Mouse (Mus musculus) kidney, adult 2 months (tissue): Measurements from ENCODE around the gene Ncoa6. TPM values are rescaled to one million over a fixed set of nuclear protein-coding genes. Genes with fewer than 3 reads are reported as not detected.
A peak's percentile ranks its signal among the peaks of the same experiment; 100 is the strongest.
"Not testable (repeated sequence)": the region's sequence is repeated elsewhere in the genome, so short reads cannot be mapped to it uniquely, and the experiment has no call there.

ENCODE experiments used
- DNase-seq: peaks from one replicate; pipeline ENCODE4 v3.0.0; 2021
- H3K27ac ChIP-seq: fragments of 200-500 bp; 2 replicates; pipeline ENCODE4 v1.5.1; 2012; ENCODE audit warnings: low read depth, low read length, control low read depth, inconsistent platforms; ENCODE audit not compliant: insufficient read depth
- H3K27me3 ChIP-seq: fragments of 200-500 bp; replicated peaks from 2 replicates; pipeline ENCODE4 v1.6.1; 2012; ENCODE audit warnings: mild to moderate bottlenecking, moderate library complexity, low read length, inconsistent platforms; ENCODE audit not compliant: control insufficient read depth, insufficient read depth
- H3K36me3 ChIP-seq: fragments of 200-500 bp; 2 replicates; pipeline ENCODE4 v1.6.1; 2012; ENCODE audit warnings: mild to moderate bottlenecking, moderate library complexity, low read length, inconsistent platforms; ENCODE audit not compliant: control insufficient read depth, insufficient read depth
- H3K4me1 ChIP-seq: fragments of 200-500 bp; 2 replicates; pipeline ENCODE4 v1.6.1; 2011; ENCODE audit warnings: low read length; ENCODE audit not compliant: control insufficient read depth, insufficient read depth
- H3K4me3 ChIP-seq: fragments of 200-500 bp; 2 replicates; pipeline ENCODE4 v1.5.1; 2011; ENCODE audit warnings: mild to moderate bottlenecking, low read depth, low read length, control low read depth; ENCODE audit not compliant: insufficient read depth
- CTCF ChIP-seq: fragments of 200-500 bp; conservative IDR thresholded peaks from 2 replicates; pipeline ENCODE4 v1.5.1; 2011; ENCODE audit warnings: low read depth, mild to moderate bottlenecking, control low read depth, low read length, moderate library complexity, mixed read lengths; ENCODE audit not compliant: insufficient read depth, insufficient read length
- POLR2A ChIP-seq: fragments of 200-500 bp; IDR thresholded peaks from one replicate; pipeline ENCODE4 v1.6.1; 2011; ENCODE audit warnings: low read depth, low read length, control low read depth
- WGBS: fragments of 180-500 bp; shearing (Covaris S2); methylation state at CpG from one replicate; pipeline ENCODE4 v1.1.7; 2018; 5-methylcytosine and 5-hydroxymethylcytosine counted together
- polyA plus RNA-seq: library from polyadenylated mRNA; depleted of rRNA; stranded (reverse); fragments of >200 nt; gene quantifications from 2 replicates; pipeline ENCODE4 v1.2.3, GENCODE M21; 2012

Gene Ncoa6
- polyA plus RNA-seq, 1 experiment: 25.4 TPM

DNA sequence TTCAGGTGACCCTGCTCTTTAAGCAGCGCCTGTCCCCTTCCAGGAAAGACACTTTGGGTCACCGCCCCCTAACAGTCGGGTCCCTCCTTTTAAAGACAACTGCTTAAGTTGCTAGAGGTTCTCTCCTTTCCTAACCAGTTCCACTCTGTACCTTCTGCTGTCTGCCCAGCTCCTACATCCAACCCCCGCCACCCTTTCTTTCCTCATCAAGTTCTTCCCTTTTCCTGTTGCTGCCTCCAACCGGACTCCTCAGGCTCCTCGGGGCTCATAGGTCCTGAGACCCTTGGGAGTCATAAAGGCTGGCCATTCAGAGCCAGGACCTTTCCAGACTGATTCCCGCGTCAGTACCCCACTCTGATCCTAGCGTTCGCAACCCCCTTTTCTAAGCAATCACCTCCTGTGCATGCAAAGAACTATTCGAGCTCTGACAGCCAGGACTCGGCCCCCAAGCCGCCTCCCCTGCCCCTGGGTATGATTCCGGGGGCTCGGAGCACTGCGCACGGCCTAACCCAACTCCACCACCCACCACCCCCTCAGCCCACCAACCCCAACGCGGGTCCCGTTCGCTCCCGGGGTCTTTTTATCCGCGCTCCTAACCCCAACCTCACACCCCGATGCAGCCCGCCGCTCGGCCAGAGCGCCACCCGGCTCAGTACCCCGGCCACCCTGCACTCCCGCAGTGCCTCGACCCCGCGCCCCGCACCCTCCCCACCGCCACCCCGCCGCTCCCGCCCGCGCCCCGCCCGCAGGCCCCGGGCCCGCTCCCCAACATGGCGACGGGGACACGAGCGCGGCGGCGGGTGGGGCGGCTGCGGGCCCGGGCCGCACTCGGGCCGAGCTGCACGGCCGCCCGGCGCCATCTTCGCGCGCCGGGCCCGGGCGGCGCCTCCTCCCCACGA, 774 bp downstream of the Ncoa6 start:
- no peaks in the 10 kb centered on the region for H3K27me3 ChIP-seq
- peak; percentile 72 for DNase-seq
- WGBS: 1% methylated on average over 71 of the region's 71 CpGs
- H3K27ac ChIP-seq: peak overlapping the region; percentile 72
- H3K36me3 ChIP-seq: no peaks in the 10 kb centered on the region
- TF ChIP-seq CTCF (no peak), POLR2A (no peak)
- peaks cover 12% of the 10 kb centered on the region for H3K4me1 ChIP-seq
- peak overlapping the region; percentile 92 for H3K4me3 ChIP-seq

- WGBS: 97% methylated on average over 1 of the region's 1 CpGs
- no peak overlapping the region for H3K27ac ChIP-seq
- H3K27me3 ChIP-seq: no peaks in the 10 kb centered on the region
- no peak for DNase-seq
- H3K4me3 ChIP-seq: no peak overlapping the region
- H3K36me3 ChIP-seq: no peaks in the 10 kb centered on the region
- H3K4me1 ChIP-seq: peaks cover 9% of the 10 kb centered on the region
- TF ChIP-seq CTCF (no peak), POLR2A (no peak)
Measured at GRCm38 (mm10) chr2:155466861-155467260, 6.8 kb downstream of the Ncoa6 start.

DNA sequence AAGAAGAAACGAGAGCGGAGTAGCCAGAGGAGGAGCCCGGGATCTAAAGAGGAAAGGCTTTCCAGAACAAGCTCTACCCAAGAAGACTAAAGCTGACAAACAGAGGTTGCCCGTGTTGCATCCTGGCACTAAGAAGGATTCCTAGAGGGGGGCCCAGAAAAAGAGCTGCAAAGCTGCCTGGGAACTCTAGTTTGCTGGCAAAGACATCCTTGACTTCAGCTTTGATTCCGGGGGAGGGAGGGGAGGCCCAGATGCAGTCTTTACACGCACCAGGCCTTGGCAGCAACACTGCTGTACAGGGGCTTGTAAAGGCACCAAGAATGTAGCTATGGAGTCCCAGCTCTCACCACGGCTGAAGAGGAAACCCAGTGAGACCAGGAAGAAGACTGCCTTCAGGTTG, 20.1 kb downstream of the Ncoa6 start:
- DNase-seq: no peak
- TF ChIP-seq POLR2A: no peak
- TF ChIP-seq CTCF: no peak
- WGBS: 76% methylated on average over 7 of the region's 7 CpGs
- H3K27ac ChIP-seq: no peak overlapping the region
- H3K4me1 ChIP-seq: no peaks in the 10 kb centered on the region
- H3K36me3 ChIP-seq: no peaks in the 10 kb centered on the region; the same call in 1 of the 2 replicates
- H3K4me3 ChIP-seq: no peak overlapping the region
- no peaks in the 10 kb centered on the region for H3K27me3 ChIP-seq

DNA sequence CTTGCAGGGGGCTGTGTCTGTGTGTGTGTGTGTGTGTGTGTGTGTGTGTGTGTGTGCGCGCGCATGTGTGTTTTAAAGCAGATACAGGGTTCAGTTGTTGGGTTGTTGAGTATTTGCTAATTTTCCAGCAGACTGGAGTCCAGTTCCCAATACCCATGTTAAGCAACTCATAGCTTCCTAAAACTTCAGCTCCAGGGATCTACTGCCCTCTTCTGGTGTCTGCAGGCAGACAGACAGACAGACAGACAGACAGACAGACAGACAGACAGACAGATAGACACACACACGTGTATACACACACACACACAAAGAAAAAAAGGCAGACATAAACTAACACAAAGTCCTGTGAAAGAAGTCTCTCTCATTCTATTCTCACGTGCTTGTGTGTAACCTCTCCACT, 22.4 kb downstream of the Ncoa6 start:
- no peak for DNase-seq
- H3K36me3 ChIP-seq: no peaks in the 10 kb centered on the region; the same call in 1 of the 2 replicates
- no peak overlapping the region for H3K27ac ChIP-seq
- H3K27me3 ChIP-seq: no peaks in the 10 kb centered on the region
- no peak overlapping the region for H3K4me3 ChIP-seq
- WGBS: 87% methylated on average over 5 of the region's 5 CpGs
- H3K4me1 ChIP-seq: no peaks in the 10 kb centered on the region
- TF ChIP-seq CTCF (peak; percentile 31; the same call in 1 of the 2 replicates), POLR2A (no peak)

- H3K4me1 ChIP-seq, H3K36me3 ChIP-seq, DNase-seq, H3K4me3 ChIP-seq, H3K27me3 ChIP-seq, H3K27ac ChIP-seq: not testable (repeated sequence)
- 100% methylated on average over 1 of the region's 1 CpGs for WGBS
Measured at GRCm38 (mm10) chr2:155447906-155448305, 25.8 kb downstream of the Ncoa6 start.

DNA sequence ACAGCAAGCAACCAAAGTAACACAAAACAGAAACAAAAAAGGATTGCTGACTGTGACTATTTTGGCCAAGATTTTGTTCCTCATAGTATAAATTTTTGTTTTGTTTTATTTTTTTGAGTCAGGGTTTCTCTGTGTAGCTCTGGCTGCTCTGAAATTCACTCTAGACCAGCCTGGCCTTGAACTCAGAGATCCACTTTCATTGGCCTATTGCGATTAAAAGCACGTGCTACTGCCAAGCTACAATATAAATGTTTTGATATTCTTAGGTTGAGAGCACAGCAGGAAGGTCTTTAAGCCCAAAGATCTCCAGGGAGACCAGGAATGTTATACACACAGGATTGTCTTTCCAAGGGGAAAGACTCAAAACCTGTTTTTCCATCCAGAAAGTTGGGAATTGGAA, 30.2 kb downstream of the Ncoa6 start:
- no peaks in the 10 kb centered on the region for H3K36me3 ChIP-seq
- DNase-seq: no peak
- peak overlapping the region; percentile 56; the same call in 1 of the 2 replicates for H3K27ac ChIP-seq
- 45% methylated on average over 2 of the region's 2 CpGs for WGBS
- H3K27me3 ChIP-seq: no peaks in the 10 kb centered on the region
- TF ChIP-seq CTCF: no peak
- TF ChIP-seq POLR2A: no peak
- peaks cover 12% of the 10 kb centered on the region; the same call in 1 of the 2 replicates for H3K4me1 ChIP-seq
- H3K4me3 ChIP-seq: no peak overlapping the region

DNA sequence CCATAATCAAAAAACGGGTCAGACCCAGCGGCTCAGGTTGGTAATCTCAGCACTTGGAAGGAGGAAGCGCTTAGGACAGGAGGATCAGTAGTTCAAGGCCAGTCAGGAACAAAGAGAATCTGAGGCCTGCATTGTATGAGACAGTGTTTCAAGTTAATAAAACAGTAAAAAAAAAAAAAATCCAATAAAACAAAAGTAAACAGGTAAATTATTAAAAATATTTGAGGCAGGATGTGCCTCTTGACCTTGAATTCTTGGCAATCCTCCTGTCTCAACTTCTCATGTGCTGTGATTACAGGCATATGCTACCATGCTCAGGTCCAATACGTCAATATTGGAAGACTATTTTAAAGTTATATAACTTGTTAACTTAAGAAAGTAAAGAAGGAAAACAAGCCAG, 30.8 kb downstream of the Ncoa6 start:
- 75% methylated on average over 4 of the region's 4 CpGs for WGBS

More for the DNA sequence above, 30.8 kb downstream of the Ncoa6 start:
- H3K4me1 ChIP-seq: peaks cover 12% of the 10 kb centered on the region; the same call in 1 of the 2 replicates
- no peaks in the 10 kb centered on the region for H3K27me3 ChIP-seq
- H3K36me3 ChIP-seq: no peaks in the 10 kb centered on the region
- H3K27ac ChIP-seq: no peak overlapping the region
- TF ChIP-seq POLR2A (no peak), CTCF (no peak)
- peak; percentile 10 for DNase-seq
- H3K4me3 ChIP-seq: no peak overlapping the region
